Mouse (Mus musculus) thymus, postnatal 14 days (tissue): ENCODE measurements around the gene Lrrc19.
"Not testable (repeated sequence)": the region's sequence is repeated elsewhere in the genome, so short reads cannot be mapped to it uniquely, and the experiment has no call there.

ENCODE experiments used
- DNase-seq: peaks from one replicate; pipeline ENCODE4 v3.0.0; 2021

Lrrc19 gene

GRCm38 (mm10) chr4:94649920-94650319 lies at the start of gene Lrrc19:
Gene Lrrc19, minus strand, starts transcription at chr4:94650144.
- no peak for DNase-seq

DNA sequence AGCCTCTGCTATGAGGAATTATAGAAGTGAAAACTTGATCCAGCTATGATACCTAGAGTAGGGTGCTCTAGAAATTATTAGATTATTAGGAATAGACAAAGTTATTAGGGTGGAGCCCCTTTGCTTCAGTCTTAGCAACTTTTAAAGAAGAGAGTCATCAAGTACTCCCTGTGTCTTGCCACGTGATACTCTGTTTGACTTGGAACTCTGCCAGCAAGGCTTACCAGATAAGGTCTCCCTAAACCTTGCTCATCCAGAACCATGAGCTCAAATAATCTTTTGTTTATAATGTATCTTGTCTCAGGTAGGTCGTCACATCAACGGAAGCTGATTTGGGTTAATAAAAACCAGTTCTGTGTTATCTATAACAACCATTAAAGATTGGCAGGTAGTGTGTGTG lies 46.4 kb upstream of the Lrrc19 start:
- DNase-seq = no peak

DNA sequence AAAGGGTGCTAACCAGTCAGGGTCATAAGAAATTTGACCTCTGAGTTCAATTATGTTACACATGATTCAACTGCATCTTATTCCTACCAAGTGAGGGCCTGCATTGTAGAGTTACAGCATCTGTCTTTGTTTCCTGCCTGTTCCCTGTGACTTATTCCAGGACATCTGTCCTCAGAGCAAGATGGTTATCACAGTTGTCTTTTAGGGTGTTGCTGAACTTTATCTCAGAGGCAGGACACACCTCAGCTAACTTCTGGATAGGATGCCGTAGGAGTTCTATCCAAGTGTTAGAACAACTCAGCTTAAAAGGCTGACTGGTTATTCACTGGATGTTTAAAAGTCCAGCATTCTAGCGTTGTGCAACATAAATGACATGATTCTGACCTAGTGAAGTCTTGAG lies 42.2 kb upstream of the Lrrc19 start:
- no peak for DNase-seq

- no peak for DNase-seq
Measured at GRCm38 (mm10) chr4:94691078-94691477, 41.1 kb upstream of the Lrrc19 start.

DNA sequence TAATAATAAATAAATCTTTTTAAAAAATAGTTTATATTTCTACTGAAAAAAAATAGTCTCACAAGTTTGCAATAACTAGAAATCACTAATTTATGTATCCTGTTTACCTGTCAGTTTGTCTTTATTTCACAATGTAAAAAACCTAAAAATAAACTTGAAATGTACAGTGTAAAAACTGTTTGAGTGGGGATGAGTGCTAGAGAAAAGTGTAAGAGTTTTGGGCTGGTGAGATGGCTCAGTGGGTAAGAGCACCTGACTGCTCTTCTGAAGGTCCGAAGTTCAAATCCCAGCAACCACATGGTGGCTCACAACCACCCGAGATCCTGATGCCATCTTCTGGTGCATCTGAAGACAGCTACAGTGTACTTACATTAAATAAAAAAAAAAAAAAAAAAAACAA lies 39.9 kb upstream of the Lrrc19 start:
- not testable (repeated sequence) for DNase-seq

DNA sequence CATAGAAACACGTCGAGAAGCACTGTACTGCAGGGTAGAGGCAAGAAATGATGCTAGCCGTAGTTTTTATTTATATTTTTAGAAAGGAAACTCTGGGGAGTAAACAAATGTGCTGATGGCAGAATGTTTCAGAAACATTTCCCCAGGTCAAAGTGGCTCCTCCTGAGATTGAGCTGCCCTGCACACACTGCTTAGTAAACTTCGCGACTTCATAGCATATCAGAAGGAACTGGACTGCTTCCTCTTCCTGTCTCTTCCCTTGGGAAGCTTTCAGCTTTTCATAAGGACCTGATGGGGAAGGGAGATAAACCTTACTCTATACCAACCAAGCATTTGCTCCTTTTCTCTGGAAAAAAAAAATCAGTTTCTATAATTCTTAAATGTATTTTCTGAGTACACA lies 33.4 kb upstream of the Lrrc19 start:
- DNase-seq = no peak

- no peak for DNase-seq
Measured at GRCm38 (mm10) chr4:94682029-94682428, 32.1 kb upstream of the Lrrc19 start.

GRCm38 (mm10) chr4:94681181-94681580 lies 31.2 kb upstream of the Lrrc19 start:
- DNase-seq = no peak

- no peak for DNase-seq
Measured at GRCm38 (mm10) chr4:94680662-94681061, 30.7 kb upstream of the Lrrc19 start.

DNA sequence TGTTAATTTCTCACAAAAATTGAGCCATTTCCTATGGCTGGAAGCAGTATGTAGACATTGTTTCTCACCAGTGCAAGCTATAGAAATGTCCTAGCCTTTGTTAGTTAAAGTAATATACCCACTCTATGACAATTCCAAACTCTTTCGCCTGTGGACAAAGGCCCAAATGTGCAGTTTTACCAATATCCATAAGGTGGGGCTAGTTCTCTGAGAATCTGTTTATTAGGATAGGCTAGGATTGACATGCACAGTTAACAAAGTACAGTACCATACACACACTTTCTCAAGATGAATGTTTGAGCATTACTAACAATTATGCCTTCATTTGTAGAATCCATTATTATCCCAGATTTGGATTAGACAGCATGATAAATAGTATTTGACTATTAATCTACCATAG lies 19.8 kb upstream of the Lrrc19 start:
- no peak for DNase-seq

DNA sequence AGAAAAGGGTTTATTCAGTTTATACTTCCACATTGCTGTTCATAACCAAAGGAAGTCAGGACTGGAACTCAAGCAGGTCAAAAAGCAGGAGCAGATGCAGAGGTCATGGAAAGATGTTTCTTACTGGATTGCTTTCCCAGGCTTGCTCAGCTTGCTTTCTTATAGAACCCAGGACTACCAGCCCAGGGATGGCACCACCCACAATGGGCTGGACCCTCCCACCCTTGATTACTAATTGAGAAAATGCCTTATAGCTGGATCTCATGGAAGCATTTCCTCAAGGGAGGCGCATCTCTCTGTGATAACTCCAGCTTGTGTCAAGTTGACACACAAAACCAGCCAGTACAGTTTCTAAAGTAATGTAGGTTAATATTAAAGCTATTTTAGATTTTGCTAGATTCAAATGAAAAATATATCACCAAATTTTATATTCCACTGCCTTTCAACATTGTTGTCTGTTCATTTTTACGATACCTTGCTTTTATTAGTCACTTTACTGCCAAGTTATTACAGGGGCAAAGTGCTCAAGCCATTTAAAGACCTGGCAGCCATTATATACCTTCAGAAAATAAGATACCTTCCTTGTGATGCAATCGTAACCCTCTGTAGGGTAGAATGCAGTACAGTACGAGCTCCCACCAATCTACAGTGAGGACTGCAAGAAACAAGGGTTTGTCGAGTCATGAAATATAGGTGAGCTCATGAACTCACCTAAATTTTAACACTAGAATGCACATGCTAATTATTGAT lies 657 bp upstream of the Lrrc19 start:
- not testable (repeated sequence) for DNase-seq

GRCm38 (mm10) chr4:94643141-94643540 lies 6.8 kb downstream of the Lrrc19 start:
- no peak for DNase-seq

DNA sequence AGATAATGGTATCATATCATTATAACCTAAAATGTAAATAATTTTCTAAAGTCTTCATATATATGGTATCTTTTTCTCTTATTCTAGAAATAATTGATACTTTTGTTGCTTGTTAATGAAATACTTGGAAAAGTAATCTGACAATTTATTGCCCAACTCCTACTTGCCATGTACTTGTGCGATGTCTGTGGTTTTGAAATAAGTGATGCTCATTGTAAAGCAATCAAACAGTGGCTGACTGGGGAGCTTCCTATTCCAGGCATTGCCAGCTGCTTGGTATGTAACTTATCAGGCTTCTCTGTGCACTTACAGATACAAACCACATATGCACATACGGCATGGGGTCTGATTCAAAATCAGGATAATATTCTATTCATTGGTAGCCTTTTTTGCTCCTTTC lies 29.9 kb downstream of the Lrrc19 start:
- no peak for DNase-seq

- no peak for DNase-seq
Measured at GRCm38 (mm10) chr4:94614627-94615006, 35.3 kb downstream of the Lrrc19 start.

DNA sequence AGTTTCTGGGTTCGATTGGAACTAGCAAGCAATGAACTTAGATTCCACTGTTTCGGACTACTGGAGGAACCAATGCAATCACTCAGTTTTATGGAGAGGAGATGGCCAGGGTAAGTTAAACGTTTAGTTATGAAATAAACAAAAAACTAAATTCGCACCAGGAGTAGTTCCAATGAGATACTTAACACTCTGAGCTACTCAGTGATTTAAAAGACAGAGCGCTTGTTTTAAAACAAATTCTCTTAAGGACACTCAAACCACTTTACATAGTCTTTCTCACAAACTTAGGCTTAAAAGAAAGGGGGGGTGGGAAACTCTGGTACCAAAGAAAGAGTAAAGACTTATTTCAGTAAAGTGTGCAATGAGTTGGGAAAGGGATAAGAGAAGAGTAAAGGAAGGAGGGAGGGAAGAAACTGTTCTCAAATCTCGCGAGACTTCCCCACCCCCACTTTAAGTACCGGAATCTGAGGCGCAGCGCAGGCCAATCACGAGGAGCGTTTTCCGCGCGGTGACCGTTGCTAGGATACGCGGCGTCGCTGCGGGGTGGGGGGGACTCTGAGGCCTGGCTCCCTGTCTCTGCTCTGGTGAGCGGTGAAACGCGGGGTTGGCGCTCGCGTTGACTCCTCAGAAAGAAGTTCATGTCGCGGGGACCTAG lies 35.8 kb downstream of the Lrrc19 start, which contains the start of gene Ift74:
Gene Ift74, plus strand, starts transcription at position 520 of the 655 bp plus-strand sequence.
- peak; percentile 95 for DNase-seq

DNA sequence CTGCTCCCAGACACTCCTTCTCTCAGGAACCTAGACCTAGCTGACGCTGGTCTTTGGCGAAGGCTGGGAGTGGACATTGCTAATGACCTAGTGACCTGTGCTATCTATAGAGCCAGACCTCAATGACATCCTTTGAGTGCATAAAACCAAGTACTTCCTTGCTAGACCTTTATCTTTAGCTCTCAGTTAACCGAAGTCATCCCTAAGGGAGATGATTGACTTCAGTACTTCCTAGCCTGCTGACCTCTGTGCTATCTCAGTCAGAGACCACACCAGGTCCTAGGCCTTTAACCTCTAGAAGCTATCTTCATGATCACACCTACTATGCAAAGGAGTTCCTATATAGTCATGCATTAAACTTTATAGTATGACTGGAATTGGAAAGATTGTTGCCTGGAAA lies 39.6 kb downstream of the Lrrc19 start:
- no peak for DNase-seq

GRCm38 (mm10) chr4:94605591-94605990 lies 44.4 kb downstream of the Lrrc19 start:
- DNase-seq = no peak

DNA sequence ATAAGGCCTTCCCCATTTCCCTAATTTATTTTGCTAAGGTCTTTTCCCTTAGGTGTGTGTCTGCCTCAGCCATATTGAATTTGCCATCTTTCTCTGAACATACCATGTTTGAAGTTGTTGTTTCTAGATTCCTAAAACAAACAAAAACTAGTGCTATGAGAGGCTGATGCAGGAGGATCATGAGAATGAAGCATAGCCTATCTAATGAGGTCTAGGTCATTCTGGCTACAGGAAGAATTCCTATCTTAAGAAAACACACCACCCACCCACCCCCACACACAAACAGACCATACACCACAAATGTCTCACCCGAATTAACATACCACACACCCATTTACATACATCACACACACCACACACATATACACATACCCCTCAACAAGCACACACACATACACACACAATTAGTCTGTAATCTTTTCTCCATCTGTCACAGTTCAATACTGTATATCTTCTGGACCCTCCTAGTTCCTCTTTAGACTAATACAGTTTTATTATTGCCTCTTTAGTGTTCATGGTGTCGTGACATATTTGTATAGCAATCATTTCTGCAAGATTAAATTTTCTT lies 45.4 kb downstream of the Lrrc19 start:
- DNase-seq = no peak

DNA sequence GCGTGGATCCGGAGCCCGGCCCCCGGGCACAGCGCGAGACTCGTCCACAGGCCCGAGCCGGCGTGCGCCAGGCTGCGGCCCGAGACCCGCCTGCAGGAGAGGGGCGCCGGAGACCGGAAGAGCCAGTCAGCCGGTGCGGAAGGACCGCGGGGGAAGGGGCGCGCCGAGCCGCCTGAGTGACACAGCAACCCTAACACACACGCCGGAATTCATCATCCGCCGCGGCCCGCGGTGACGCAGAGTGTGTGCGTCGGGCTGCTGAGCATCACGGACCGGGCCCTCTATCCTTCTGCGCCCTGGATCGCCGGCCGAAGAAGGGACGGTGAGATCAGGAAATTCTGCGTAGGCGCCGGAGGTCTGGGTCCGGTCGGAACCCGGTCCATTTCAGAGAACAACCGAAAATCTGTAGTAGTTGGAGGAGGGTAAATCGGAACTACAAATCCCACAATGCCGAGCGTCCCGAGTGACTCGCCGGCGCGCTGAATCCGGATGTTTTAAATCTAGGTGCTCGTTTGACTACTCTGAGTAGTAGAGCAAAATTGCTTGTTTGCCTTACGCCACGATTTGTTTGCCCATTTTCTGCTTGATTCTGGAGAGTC lies 46.8 kb downstream of the Lrrc19 start, which contains the start of gene Plaa:
Gene Plaa, minus strand, starts transcription at position 214 of the 599 bp plus-strand sequence.
- peak; percentile 92 for DNase-seq

GRCm38 (mm10) chr4:94602496-94603030 lies 47.4 kb downstream of the Lrrc19 start:
- DNase-seq = no peak

GRCm38 (mm10) chr4:94601395-94601794 lies 48.5 kb downstream of the Lrrc19 start:
- peak; percentile 23 for DNase-seq

DNA sequence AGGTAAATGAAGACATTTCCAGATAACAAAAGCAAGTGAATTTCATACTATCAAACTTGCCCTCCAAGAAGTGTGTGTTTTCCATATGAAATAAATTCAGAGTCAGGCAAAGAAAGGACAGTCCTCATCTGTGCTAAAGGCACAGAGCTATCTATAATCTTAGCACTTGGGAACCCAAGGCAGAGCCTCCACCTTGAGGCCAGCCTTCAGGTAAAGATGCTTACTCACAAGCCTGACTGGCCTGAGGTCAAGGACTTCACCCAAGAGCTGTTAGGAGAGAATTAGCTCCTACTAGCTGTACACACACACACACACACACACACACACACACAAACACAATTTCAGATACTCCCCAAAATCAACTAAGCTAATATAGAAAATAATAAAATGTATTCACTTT lies 57.2 kb downstream of the Lrrc19 start:
- DNase-seq = no peak

- DNase-seq = no peak
Measured at GRCm38 (mm10) chr4:94591765-94592381, 58.1 kb downstream of the Lrrc19 start.
